Mouse (Mus musculus) adrenal gland, postnatal 25 days (tissue): Measurements from ENCODE around the gene Errfi1. TPM values are rescaled to one million over a fixed set of nuclear protein-coding genes. Genes with fewer than 3 reads are reported as not detected.
"Not testable (repeated sequence)": the region's sequence is repeated elsewhere in the genome, so short reads cannot be mapped to it uniquely, and the experiment has no call there.

Experiments
- DNase-seq: peaks from one replicate; pipeline ENCODE4 v3.0.0; 2021; ENCODE audit warnings: mixed read lengths
- total RNA-seq: library from RNA; stranded (reverse); gene quantifications from 2 replicates; pipeline ENCODE4 v1.2.3, GENCODE M21; 2021

Errfi1 gene
- total RNA-seq, 1 experiment from 2014 or later: 23.4 TPM

- DNase-seq: no peak
Measured at GRCm38 (mm10) chr4:150846316-150846715, 7.4 kb upstream of the Errfi1 start.

- no peak for DNase-seq
Measured at GRCm38 (mm10) chr4:150849964-150850363, 3.8 kb upstream of the Errfi1 start.

DNA sequence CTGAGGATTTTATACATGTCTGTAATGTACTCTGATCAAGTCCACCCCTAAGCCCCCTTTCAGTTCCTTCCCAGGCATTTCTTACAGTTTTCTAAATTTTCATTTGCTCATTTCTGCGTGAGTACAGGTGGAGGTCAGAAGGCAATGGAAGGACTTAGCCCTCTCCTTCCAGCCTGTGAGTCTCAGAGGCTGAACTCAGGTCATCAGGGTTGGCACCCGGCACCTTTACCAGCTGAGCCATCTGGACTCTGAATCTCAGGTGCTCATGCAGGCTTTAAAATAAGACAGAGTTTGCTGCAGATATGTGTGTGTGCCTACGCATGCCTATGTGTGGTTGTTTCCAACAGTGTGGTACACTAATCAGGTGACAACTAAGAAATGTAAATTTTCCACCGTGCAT, 2.8 kb upstream of the Errfi1 start:
- DNase-seq: no peak

- no peak for DNase-seq
Measured at GRCm38 (mm10) chr4:150852045-150852444, 1.7 kb upstream of the Errfi1 start.

DNA sequence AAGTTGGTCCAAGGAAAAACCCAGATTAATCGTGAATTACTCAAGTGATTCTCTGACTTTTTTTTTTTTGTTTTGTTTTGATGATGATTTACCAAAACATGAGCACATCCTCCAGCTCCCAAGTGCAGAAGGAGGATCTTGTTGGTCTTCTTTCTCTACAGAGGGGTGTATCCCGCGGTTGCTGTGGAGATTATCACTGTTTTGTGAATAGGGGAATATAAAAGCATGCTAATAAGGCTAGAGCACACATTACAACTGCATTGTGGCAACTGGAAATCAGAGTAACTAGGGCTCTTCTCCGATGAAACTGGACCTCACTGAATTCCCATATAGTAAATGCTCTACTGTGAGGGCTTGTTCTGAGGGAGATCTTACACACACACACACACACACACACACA, 1.2 kb upstream of the Errfi1 start:
- DNase-seq: no peak

DNA sequence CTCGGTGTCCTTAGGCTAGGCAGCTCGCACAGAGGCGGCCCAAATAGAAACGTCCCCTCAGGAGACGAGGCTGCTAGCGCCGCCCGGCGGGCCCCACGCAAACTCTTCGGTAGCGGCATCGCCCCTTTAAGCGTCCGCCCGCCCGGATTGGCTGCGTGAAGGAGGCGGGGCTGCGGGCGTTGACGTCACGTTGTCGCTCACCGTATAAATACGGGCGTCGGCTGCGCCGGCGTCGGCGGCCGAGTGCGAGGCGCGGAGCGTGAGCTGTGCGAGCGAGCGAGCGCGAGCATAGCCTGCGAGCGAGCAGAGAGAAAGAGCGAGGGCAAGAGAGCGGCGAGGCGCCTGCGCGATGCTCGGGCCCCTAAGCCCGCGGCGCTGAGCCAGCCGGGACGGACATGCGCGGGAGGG, 1.1 kb downstream of the Errfi1 start:
- DNase-seq: peak; percentile 97

- DNase-seq: no peak
Measured at GRCm38 (mm10) chr4:150855346-150855745, 1.6 kb downstream of the Errfi1 start.

DNA sequence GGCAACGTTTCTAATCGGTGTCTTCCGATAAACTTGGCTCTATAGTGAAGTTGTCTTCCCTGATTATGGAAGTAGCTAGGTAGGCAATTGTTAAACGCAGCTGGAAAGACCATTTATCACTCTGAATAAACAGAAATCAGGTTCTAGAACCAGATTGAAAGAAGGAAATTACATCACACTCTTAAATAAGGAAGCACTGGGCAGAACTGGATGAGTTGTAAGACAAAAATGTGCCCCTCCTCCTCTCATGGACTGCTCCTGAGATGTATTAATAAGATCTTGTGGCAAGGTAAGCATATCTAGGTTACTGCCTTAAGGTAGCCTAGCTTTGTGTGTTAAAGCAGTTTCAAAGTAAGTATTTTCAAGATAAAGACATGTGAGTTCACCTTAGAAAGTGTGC, 6.8 kb downstream of the Errfi1 start:
- DNase-seq: no peak

DNA sequence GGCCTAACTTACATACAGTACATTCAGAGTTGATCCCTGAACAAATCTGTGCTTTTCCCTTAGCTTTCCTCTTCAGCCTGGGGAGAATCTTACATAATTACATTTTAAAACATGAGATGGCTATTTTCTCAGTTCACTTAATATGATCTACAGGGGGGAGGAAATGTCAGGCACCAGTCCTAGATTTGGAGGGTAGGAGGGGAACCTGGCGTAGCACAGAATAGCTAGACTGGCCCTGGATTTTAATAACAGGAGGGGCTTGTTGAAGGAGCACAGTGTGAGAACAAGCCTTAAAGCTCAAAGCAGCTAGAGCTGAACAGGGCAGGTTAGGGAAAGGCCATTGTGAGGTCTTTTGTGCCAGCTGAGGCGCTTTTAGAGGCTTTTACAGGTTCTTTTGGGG, 7.4 kb downstream of the Errfi1 start:
- no peak for DNase-seq

DNA sequence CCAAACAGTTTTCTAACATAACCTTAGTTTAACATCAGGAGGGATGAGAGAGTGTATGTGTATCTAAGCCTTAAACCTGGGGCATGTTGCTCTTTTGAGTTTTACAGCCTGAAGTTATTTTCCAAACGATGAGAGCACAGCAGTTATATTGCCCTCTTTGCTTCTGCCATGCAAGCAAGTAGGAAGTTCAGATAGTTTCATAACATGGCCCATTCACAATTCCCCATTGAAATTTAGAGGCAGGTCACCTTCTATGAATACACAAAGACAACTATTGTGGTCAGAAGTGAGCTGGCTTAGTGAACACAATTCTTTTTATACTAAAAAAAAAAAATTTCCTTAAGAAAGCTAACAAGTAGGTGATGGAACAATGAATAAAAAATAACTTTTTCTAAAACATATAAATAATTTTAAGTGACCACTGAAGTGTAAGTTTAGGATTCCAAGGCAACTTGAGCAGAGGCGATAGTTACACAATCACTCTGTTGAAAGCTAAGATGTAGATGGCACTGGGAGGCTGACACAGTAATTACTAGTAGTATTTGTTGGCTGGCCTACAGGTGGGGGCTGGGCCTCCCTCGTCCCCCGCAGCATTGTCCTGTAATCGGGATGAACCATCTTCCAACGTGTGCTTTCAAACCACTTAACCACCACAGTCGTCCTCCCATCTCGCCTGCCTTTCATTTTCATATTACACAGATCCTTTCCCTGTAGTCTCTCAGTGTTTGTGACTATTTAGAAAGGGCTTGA, 9.1 kb downstream of the Errfi1 start:
- no peak for DNase-seq

DNA sequence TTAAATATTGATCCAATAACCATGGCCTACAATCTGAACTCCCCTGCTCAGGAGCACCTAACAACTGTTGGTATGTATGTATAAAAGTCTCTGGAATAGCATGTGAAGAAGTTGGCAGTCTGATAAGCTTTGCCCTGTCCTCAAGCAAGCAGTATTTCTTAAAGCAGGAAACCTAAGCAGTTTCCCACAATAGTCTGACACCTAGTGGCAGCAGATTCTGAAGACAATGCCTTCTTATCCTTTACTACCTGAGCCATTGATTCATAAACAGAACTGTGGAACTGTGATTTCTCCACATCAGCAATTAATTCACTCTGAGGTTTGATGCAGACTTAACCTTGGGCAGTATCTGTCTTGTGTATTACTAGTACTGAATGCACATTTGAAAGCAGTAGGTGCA, 11.7 kb downstream of the Errfi1 start:
- DNase-seq: no peak

- DNase-seq: no peak
Measured at GRCm38 (mm10) chr4:150866069-150866468, 12.3 kb downstream of the Errfi1 start.

- DNase-seq: no peak
Measured at GRCm38 (mm10) chr4:150866494-150866893, 12.8 kb downstream of the Errfi1 start.

GRCm38 (mm10) chr4:150868161-150868560, 14.4 kb downstream of the Errfi1 start:
- DNase-seq: no peak

DNA sequence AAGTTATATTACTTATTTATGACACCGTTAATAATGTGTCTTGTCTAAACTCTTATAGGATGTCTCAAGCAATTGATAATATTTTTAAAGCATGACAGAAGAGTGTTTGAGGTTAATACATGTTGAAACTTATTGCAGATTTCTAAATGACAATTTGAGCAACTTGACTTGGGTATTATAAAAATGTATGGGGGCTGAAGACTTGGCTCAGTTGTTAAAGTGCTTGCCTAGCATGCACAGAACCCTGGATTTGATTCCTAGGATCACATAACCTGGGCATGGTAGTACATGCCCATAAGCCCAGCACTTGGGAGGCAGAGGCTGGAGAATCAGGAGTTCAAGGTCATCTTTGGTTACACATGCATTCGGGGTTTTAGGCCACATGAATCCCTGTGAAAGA, 15.1 kb downstream of the Errfi1 start:
- no peak for DNase-seq

DNA sequence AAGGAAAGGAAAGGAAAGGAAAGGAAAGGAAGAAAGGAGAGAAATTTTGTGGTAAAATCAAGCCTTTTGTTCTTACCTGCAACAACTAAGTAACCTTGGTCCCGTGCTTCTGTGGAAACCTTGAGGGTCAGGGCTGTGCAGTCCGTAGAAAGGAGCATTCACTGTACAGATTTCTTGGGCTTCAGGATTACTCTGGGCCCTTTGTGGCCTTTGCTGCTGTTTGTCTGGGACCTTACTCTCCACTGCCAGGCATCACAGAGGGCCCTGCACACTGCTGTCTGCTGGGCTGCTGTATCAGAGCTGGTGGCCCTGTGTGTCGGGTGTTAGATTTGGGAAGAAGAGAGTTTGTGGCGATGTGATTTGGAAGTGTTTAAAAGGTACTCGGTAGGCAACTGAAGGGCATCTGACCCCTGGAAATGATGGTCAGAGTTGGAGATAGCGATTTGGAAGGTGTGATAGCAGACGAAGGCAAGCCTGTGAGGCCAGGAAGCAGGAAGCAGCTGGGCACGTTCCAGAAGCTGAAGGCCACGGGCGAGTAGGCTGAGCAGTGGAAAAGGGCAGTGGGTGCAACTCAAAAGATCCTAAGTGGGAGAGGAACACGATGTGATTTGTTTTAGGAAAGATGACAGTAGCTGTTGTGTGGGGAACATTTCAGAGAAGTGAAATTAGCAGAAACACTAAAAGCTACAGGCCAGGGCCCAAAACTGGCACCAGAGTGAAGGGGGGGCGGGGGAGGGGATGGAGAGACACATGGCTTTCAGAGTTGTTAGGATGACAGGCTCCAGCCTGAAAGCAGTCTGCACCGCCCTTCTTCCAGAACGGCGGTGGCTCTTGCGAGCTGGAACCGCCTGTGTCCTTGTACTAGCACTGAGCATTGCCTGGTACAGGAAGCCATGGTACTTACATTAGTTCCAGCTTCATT, 15.8 kb downstream of the Errfi1 start:
- DNase-seq: peak; percentile 67

- no peak for DNase-seq
Measured at GRCm38 (mm10) chr4:150870963-150871391, 17.3 kb downstream of the Errfi1 start.

GRCm38 (mm10) chr4:150871392-150872138, 17.8 kb downstream of the Errfi1 start:
- DNase-seq: peak; percentile 62

GRCm38 (mm10) chr4:150872139-150872651, 18.5 kb downstream of the Errfi1 start:
- peak; percentile 45 for DNase-seq

DNA sequence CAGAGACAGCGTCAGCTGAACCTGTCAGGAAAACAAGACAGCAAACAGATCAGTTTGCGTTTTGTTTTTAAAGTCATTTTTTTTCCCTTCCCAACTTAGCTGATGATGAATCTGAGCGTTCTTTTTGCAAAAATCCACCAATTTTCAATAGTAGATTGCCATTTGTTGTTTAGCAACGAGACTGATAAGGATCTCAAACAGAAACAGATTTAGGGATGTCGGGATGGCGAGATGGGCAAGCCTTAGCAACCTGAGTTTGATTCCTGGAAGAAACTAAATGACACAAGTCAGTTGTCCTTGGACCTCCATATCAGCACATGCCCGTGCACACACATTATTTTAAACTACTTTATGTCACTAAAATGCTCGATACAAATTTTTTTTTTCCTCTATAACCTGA, 19.0 kb downstream of the Errfi1 start:
- no peak for DNase-seq

- DNase-seq: not testable (repeated sequence)
Measured at GRCm38 (mm10) chr4:150874416-150874815, 20.7 kb downstream of the Errfi1 start.

DNA sequence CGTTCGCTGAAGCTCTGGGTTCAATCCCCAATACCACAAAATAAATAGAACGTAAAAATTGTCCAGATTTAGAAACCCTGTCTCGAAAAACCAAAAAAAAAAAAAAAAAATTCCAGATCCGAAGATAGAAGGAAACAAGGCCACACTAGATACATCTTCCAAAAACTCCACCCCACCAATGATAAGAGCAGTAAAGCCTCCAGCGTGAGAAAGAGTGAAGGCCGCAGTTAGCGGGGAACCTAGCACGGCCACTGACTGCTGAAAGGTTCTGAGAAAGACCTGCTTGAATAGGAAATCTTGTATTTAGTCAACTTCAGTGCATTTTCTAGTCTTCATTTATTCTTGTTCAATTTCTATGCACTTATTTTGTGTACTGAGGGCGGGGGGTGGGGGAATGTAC, 21.7 kb downstream of the Errfi1 start:
- DNase-seq: no peak
